Mouse (Mus musculus) ES-E14 (cell line): Measurements from ENCODE around the gene Tmem98. TPM values are rescaled to one million over a fixed set of nuclear protein-coding genes. Genes with fewer than 3 reads are reported as not detected.

Source experiments
- DNase-seq: peaks from one replicate; pipeline ENCODE4 v3.0.0-alpha.2; 2013; ENCODE audit warnings: low read depth, low spot score
- H3K27ac ChIP-seq: 2 replicates; pipeline ENCODE4 v1.5.1; 2012; ENCODE audit warnings: low read depth, mild to moderate bottlenecking, low read length, moderate library complexity, mixed read lengths; ENCODE audit not compliant: poor library complexity, insufficient read depth, severe bottlenecking
- H3K36me3 ChIP-seq: 2 replicates; pipeline ENCODE4 v1.6.1; 2012; ENCODE audit warnings: mild to moderate bottlenecking, low read length, moderate library complexity, mixed read lengths; ENCODE audit not compliant: control insufficient read depth, poor library complexity, insufficient read depth, severe bottlenecking
- H3K4me1 ChIP-seq, 2 experiments: fragments of 150-350 bp in 1 of 2; sonication (generic) in 1 of 2; 2 replicates each; pipeline ENCODE4 v1.6.1; 2012; ENCODE audit warnings: low read length in 2 of 2, mild to moderate bottlenecking in 1 of 2, mixed read lengths in 1 of 2; ENCODE audit not compliant: control insufficient read depth in 2 of 2, insufficient read depth in 2 of 2, poor library complexity in 1 of 2
- H3K4me3 ChIP-seq, 2 experiments: fragments of 150-350 bp in 1 of 2; sonication (generic) in 1 of 2; 2 replicates each; pipeline ENCODE4 v1.5.1; 2012; ENCODE audit warnings: low read length in 2 of 2, low read depth in 1 of 2, mild to moderate bottlenecking in 1 of 2, mixed read lengths in 1 of 2; ENCODE audit not compliant: insufficient read depth in 1 of 2, poor library complexity in 1 of 2, severe bottlenecking in 1 of 2
- H3K9ac ChIP-seq: 2 replicates; pipeline ENCODE4 v1.6.1; 2012; ENCODE audit warnings: low read depth, mild to moderate bottlenecking, low read length, mixed read lengths; ENCODE audit not compliant: poor library complexity, insufficient read depth, severe bottlenecking
- H3K9me3 ChIP-seq: fragments of 150-350 bp; sonication (generic); 2 replicates; pipeline ENCODE4 v1.6.1; 2012; ENCODE audit warnings: low read depth, mild to moderate bottlenecking, low read length; ENCODE audit not compliant: control insufficient read depth, insufficient read depth
- CHD2 ChIP-seq: IDR thresholded peaks from 2 replicates; pipeline ENCODE4 v1.6.1; 2014; ENCODE audit warnings: mild to moderate bottlenecking, low read depth, low read length, inconsistent platforms
- HCFC1 ChIP-seq: IDR thresholded peaks from 2 replicates; pipeline ENCODE4 v1.6.1; 2012; ENCODE audit warnings: low read length, inconsistent platforms, borderline replicate concordance; ENCODE audit not compliant: insufficient read depth
- MAFK ChIP-seq: IDR thresholded peaks from 2 replicates; pipeline ENCODE4 v1.6.1; 2014; ENCODE audit warnings: mild to moderate bottlenecking, low read depth, low read length, inconsistent platforms; ENCODE audit not compliant: insufficient read depth
- ZC3H11A ChIP-seq: IDR thresholded peaks from 2 replicates; pipeline ENCODE4 v1.6.1; 2012; ENCODE audit warnings: low read depth, mild to moderate bottlenecking, inconsistent platforms, low read length, borderline replicate concordance
- ZNF384 ChIP-seq: IDR thresholded peaks from 2 replicates; pipeline ENCODE4 v1.6.1; 2012; ENCODE audit warnings: low read depth, low read length, inconsistent platforms
- in situ Hi-C, 2 experiments: fragments of 600-800 bp; cut with MboI; formaldehyde crosslinking; loops; one replicate each; pipeline ENCODE4 v1.15.1; 2025; ENCODE audit warnings: low sequenced_read_pairs in 2 of 2, inconsistent platforms in 1 of 2; ENCODE audit not compliant: unreplicated experiment in 2 of 2
- total RNA-seq: library from RNA; depleted of rRNA; stranded (reverse); fragments of 300-350 nt; gene quantifications from 2 replicates; pipeline ENCODE4 v1.2.3, GENCODE M21; 2012

The Tmem98 gene
- total RNA-seq, 1 experiment: 12.1 TPM

- TF ChIP-seq HCFC1 (no peak), MAFK (no peak), ZC3H11A (peak; percentile 23; the same call in 1 of the 2 replicates)
- H3K9me3 ChIP-seq: no peaks in the 10 kb centered on the region
- H3K9ac ChIP-seq: no peak overlapping the region
- in situ Hi-C loops: loop anchor here in 1 of 2 experiments (25.0 kb wide), 1 partner anchor 165 kb away; no protein-coding TSS in a partner anchor
- no peaks in the 10 kb centered on the region for H3K36me3 ChIP-seq
- DNase-seq: peak; percentile 58
- H3K4me1 ChIP-seq: no peaks in the 10 kb centered on the region
- no peak overlapping the region for H3K4me3 ChIP-seq
- H3K27ac ChIP-seq: no peak overlapping the region
These were observed 41.9 kb downstream of the Tmem98 start for GRCm38 (mm10) chr11:80851859-80852258.

GRCm38 (mm10) chr11:80853014-80853413, 43.0 kb downstream of the Tmem98 start:
- DNase-seq: no peak
- Histone ChIP-seq H3K27ac (no peak overlapping the region), H3K4me3 (no peak overlapping the region), H3K36me3 (no peaks in the 10 kb centered on the region), H3K9me3 (no peaks in the 10 kb centered on the region), H3K9ac (no peak overlapping the region), H3K4me1 (no peaks in the 10 kb centered on the region)
- TF ChIP-seq CHD2 (no peak), HCFC1 (no peak), ZC3H11A (no peak), ZNF384 (no peak), MAFK (no peak)
- in situ Hi-C loops: loop anchor here in 1 of 2 experiments (25.0 kb wide), 1 partner anchor 166 kb away; no protein-coding TSS in a partner anchor

- H3K9ac ChIP-seq: no peak overlapping the region
- H3K4me1 ChIP-seq: no peaks in the 10 kb centered on the region
- DNase-seq: no peak
- in situ Hi-C loops: loop anchor here in 1 of 2 experiments (25.0 kb wide), 1 partner anchor 167 kb away; no protein-coding TSS in a partner anchor
- no peaks in the 10 kb centered on the region for H3K36me3 ChIP-seq
- no peaks in the 10 kb centered on the region for H3K9me3 ChIP-seq
- TF ChIP-seq CHD2 (no peak), HCFC1 (no peak), ZNF384 (no peak), MAFK (no peak), ZC3H11A (no peak)
- no peak overlapping the region for H3K27ac ChIP-seq
- H3K4me3 ChIP-seq: no peak overlapping the region
These were observed 44.5 kb downstream of the Tmem98 start for GRCm38 (mm10) chr11:80854430-80854829.

- TF ChIP-seq MAFK: no peak
- no peak for TF ChIP-seq ZC3H11A
- no peak for TF ChIP-seq HCFC1
- Histone ChIP-seq H3K27ac (no peak overlapping the region), H3K4me3 (no peak overlapping the region), H3K9me3 (no peaks in the 10 kb centered on the region), H3K4me1 (no peaks in the 10 kb centered on the region), H3K9ac (no peak overlapping the region), H3K36me3 (no peaks in the 10 kb centered on the region)
- DNase-seq: no peak
- in situ Hi-C loops: loop anchor here in 1 of 2 experiments (25.0 kb wide), 1 partner anchor 168 kb away; no protein-coding TSS in a partner anchor
These were observed 44.9 kb downstream of the Tmem98 start for GRCm38 (mm10) chr11:80854908-80855307.

- no peak for DNase-seq
- Histone ChIP-seq H3K9me3 (no peaks in the 10 kb centered on the region), H3K9ac (no peak overlapping the region), H3K27ac (no peak overlapping the region), H3K4me1 (no peaks in the 10 kb centered on the region), H3K4me3 (no peak overlapping the region), H3K36me3 (no peaks in the 10 kb centered on the region)
- in situ Hi-C loops: loop anchor here in 1 of 2 experiments (25.0 kb wide), 1 partner anchor 170 kb away; no protein-coding TSS in a partner anchor
- TF ChIP-seq ZC3H11A (no peak), MAFK (no peak), HCFC1 (no peak), CHD2 (no peak), ZNF384 (no peak)
These were observed 46.9 kb downstream of the Tmem98 start for GRCm38 (mm10) chr11:80856827-80857226.
